Mouse (Mus musculus) stomach, postnatal 0 days (tissue): ENCODE measurements around the gene Alx1.

Experiments
- CTCF ChIP-seq: IDR thresholded peaks from 2 replicates; pipeline ENCODE4 v1.5.1; 2016; ENCODE audit warnings: antibody characterized with exemption, low read depth, mild to moderate bottlenecking, moderate library complexity
- EP300 ChIP-seq: optimal IDR thresholded peaks from 2 replicates; pipeline ENCODE3; 2016; ENCODE audit warnings: antibody characterized with exemption

GRCm38 (mm10) chr10:103026636-103027225 lies 3.3 kb downstream of the Alx1 start:
- TF ChIP-seq CTCF, result no peak
- TF ChIP-seq EP300, result no peak
